Mouse (Mus musculus) heart, embryonic 11.5 days (tissue): ENCODE measurements around the gene Trim71. TPM values are rescaled to one million over a fixed set of nuclear protein-coding genes. Genes with fewer than 3 reads are reported as not detected.

Experiments
- ATAC-seq: fragments of 200-750 bp; cut with Nextera tagmentation; replicated peaks from 2 replicates; pipeline ENCODE4 v1.8.0; 2017; ENCODE audit warnings: moderate library complexity; ENCODE audit not compliant: insufficient number of reproducible peaks, low FRiP score, low TSS enrichment
- H3K27ac ChIP-seq: fragments of 300-500 bp; sonication (generic); 2 replicates; pipeline ENCODE4 v1.5.1; 2014; ENCODE audit warnings: mild to moderate bottlenecking, low read depth, low read length
- H3K27me3 ChIP-seq: fragments of 300-500 bp; sonication (generic); 2 replicates; pipeline ENCODE4 v1.6.1; 2014; ENCODE audit warnings: mild to moderate bottlenecking, low read length, mixed read lengths; ENCODE audit not compliant: control insufficient read depth, insufficient read depth
- H3K36me3 ChIP-seq: fragments of 300-500 bp; sonication (generic); 2 replicates; pipeline ENCODE4 v1.6.1; 2014; ENCODE audit warnings: mild to moderate bottlenecking, low read length, moderate library complexity, mixed read lengths; ENCODE audit not compliant: control insufficient read depth, insufficient read depth
- H3K4me1 ChIP-seq: fragments of 300-500 bp; sonication (generic); 2 replicates; pipeline ENCODE4 v1.6.1; 2014; ENCODE audit warnings: low read length; ENCODE audit not compliant: control insufficient read depth, insufficient read depth
- H3K4me2 ChIP-seq: fragments of 300-500 bp; sonication (generic); 2 replicates; pipeline ENCODE4 v1.6.1; 2014; ENCODE audit warnings: mild to moderate bottlenecking, moderate library complexity
- H3K4me3 ChIP-seq: fragments of 300-500 bp; sonication (generic); 2 replicates; pipeline ENCODE4 v1.5.1; 2014; ENCODE audit warnings: low read depth, low read length
- H3K9ac ChIP-seq: fragments of 300-500 bp; sonication (generic); 2 replicates; pipeline ENCODE4 v1.6.1; 2014; ENCODE audit warnings: mild to moderate bottlenecking, low read depth, low read length, moderate library complexity
- H3K9me3 ChIP-seq: fragments of 300-500 bp; sonication (generic); replicated peaks from 2 replicates; pipeline ENCODE4 v1.6.1; 2016; ENCODE audit warnings: low read length; ENCODE audit not compliant: control insufficient read depth
- WGBS: fragments of 180-500 bp; shearing (Covaris S2); extraction: QIAGEN DNeasy Blood & Tissue Kit; methylation state at CpG from one replicate; pipeline ENCODE4 v1.1.7; 2014; ENCODE audit not compliant: insufficient replicate concordance; 5-methylcytosine and 5-hydroxymethylcytosine counted together
- polyA plus RNA-seq: library from polyadenylated mRNA; unstranded; fragments of >200 nt; fragmentation: Nextera tagmentation; extraction: Ambion mirVana; gene quantifications from 2 replicates; pipeline ENCODE4 v1.2.1, GENCODE M21; 2014

Gene Trim71
- polyA plus RNA-seq, 1 experiment from 2014 or later = 1.1 TPM

DNA sequence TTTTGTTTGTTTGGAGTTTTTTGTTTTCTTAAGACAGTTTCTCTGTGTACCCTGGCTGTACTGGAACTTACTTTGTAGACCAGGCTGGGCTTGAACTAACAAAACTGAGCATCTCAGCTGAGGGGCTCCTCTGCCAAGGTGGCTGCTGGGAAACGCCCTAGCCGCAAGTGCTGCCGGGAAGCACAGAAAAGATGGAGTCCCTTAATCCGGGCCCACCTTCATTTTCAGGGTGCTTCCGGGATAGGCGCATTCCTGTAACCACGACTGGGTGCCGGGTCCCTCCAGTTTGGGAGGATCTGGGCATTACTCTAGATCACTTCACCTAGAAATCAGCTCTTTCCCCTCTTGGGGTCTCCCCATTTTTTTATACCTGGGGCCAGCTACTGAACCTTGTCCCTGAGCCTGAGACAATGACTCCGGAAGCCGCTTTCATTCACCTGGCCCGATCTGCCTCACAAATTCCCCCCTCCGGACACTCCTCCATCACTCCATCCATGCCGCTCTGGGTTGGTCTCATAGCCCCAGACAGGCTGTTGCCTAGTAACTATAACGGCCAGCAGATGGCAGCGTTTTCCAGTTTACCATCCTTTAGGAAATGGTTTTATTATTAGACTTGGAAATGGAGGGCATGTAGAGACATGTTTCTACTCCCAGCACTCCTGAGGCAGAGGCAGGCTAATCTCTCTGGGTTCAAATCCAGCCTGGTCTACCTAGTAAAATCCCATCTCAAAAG, 64.2 kb downstream of the Trim71 start:
- 0 out of 2 replicates have a peak, but pooled peaks have one; percentile 37 for ATAC-seq
- no peak overlapping the region for H3K9ac ChIP-seq
- WGBS = 17% methylated on average over 15 of the region's 15 CpGs
- no peaks in the 10 kb centered on the region for H3K27me3 ChIP-seq
- H3K27ac ChIP-seq = no peak overlapping the region
- no peaks in the 10 kb centered on the region for H3K36me3 ChIP-seq
- no peak overlapping the region for H3K4me2 ChIP-seq
- no peak overlapping the region for H3K4me3 ChIP-seq
- no peaks in the 10 kb centered on the region for H3K9me3 ChIP-seq
- H3K4me1 ChIP-seq = peaks cover 7% of the 10 kb centered on the region

DNA sequence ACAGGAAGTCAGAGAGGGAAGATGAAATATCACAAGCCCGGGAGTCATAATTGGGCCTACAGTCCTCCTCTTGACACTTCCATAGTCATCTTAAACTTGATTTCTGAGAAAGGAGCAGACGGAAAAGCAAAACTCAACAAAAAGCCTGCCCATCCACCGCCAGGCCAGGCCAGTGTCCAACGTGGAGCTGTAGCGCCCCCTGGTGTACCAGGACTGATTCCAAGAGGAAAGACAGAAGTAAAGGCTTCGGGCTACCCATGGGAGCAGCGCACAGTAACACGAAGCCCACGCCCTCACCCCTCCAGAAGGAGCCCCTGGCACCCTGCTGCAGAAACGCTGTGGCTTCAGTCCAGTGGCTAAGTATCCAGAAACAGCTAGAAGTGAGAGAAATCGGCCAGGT, 66.0 kb downstream of the Trim71 start:
- no peak overlapping the region for H3K4me3 ChIP-seq
- H3K4me2 ChIP-seq = peak overlapping the region; percentile 52
- WGBS = 7% methylated on average over 11 of the region's 11 CpGs

DNA sequence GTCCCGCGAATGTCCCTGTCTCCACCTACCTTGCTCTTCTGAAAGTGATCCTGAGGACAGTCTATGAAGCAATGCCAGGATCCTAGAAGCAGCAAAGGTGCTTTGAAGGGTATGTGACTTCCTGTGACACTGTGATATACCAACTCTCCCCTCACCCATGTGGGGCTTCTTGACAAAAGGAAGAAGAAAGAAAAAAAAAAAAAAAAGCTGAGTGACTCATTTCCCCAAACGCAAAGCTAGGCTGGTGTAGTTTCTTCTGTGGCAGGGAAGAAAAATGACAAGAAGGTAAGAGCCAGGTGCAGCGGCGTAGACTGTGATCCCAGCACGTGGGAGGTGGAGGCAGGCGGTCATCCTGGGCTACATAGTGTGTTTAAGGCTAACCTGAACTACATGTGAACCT, 67.7 kb downstream of the Trim71 start:
- H3K4me3 ChIP-seq = no peak overlapping the region
- no peak overlapping the region for H3K9ac ChIP-seq
- H3K27ac ChIP-seq = no peak overlapping the region
- ATAC-seq = no peak
- 80% methylated on average over 7 of the region's 7 CpGs for whole genome bisulfite sequencing
- H3K4me2 ChIP-seq = no peak overlapping the region
- no peaks in the 10 kb centered on the region for H3K9me3 ChIP-seq
- no peaks in the 10 kb centered on the region for H3K4me1 ChIP-seq
- no peaks in the 10 kb centered on the region for H3K36me3 ChIP-seq
- H3K27me3 ChIP-seq = no peaks in the 10 kb centered on the region

More for the DNA sequence above, 66.0 kb downstream of the Trim71 start:
- no peaks in the 10 kb centered on the region for H3K27me3 ChIP-seq
- H3K9me3 ChIP-seq = no peaks in the 10 kb centered on the region
- H3K9ac ChIP-seq = no peak overlapping the region
- peaks cover 7% of the 10 kb centered on the region for H3K4me1 ChIP-seq
- no peak overlapping the region for H3K27ac ChIP-seq
- no peaks in the 10 kb centered on the region for H3K36me3 ChIP-seq
- no peak; the same call in 1 of the 2 replicates for ATAC-seq

DNA sequence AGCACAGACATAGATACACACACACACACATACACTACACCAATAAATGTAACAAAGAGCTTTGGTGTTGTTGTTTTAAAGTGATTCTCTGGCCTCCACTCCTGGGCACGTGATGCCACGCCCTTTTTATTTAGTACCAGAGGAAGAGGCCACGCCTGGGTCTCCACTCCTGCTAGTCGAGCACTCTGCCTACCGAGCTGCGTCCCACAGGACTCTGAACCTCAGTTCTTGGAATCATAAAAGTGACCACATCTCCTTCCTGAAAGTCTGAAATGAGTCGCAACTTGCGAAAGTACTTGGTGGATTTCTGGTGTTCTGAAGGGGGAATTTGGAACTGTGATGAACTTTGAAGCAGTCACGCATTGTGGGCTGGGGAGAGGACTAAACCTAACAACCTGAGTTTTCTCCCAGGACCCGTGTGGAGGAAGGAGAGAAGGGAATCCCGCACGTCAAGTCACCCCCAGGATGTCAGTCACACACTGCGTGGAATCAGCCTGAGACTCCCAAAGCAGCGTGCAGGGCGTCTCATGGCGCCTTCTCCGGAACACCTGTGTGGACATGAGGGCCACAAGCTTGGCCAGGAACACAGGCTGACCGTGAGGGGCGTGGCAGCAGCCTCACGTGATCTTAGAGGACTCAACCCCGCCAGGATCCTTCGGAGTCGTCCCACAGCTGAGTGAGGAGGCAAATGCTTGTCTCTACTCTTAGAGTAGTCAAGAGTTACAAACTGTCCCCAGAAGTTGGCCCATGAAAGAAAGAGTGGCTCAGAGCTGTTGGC, 76.5 kb downstream of the Trim71 start:
- Histone ChIP-seq H3K9me3 (no peaks in the 10 kb centered on the region), H3K4me3 (no peak overlapping the region), H3K9ac (no peak overlapping the region), H3K4me1 (no peaks in the 10 kb centered on the region), H3K4me2 (no peak overlapping the region), H3K27me3 (no peaks in the 10 kb centered on the region), H3K36me3 (no peaks in the 10 kb centered on the region), H3K27ac (no peak overlapping the region)
- ATAC-seq = no peak
- WGBS = 78% methylated on average over 23 of the region's 23 CpGs

DNA sequence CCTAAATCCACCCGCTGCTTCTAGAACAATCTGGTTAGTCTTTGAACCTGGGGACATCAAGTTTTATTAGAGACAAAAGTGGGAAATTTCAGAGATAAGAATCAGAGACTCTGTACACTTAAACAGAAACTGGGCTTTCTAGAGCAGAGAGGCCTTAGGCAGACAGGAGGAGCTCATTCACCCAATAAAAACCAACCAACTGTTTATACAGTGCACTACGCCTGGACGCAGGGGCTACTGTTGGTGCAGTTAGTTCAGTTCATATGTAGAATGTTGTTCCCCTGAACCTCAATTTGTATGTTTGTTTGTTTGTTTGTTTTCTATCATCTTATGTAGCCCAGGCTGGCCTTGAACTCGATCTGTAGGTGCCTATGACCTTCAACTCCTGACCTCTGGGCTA, 77.4 kb downstream of the Trim71 start:
- ATAC-seq = no peak
- Histone ChIP-seq H3K9me3 (no peaks in the 10 kb centered on the region), H3K9ac (no peak overlapping the region), H3K4me3 (no peak overlapping the region), H3K27ac (no peak overlapping the region), H3K4me2 (no peak overlapping the region), H3K27me3 (no peaks in the 10 kb centered on the region), H3K36me3 (no peaks in the 10 kb centered on the region), H3K4me1 (no peaks in the 10 kb centered on the region)
- WGBS = 79% methylated on average over 4 of the region's 4 CpGs

DNA sequence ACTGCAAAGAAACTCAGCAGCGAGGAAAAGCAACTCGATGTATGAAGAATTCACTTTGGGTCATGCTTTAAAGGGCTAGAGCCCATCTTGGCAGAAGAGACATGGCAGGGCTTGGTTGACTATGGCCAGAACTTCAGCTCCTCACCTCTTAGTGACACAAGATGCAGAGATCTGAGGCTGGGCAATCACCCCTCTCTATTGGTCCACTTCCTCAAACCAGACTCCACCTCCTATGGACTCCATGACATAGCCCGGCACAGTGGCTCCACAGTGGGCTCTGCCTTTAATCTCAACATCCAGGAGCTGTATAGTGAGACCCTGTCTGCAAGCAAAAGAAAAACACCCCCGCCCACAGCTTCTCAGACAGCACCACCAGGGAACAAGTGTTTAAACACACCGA, 79.4 kb downstream of the Trim71 start:
- Histone ChIP-seq H3K4me2 (no peak overlapping the region), H3K9ac (no peak overlapping the region), H3K27me3 (no peaks in the 10 kb centered on the region), H3K27ac (no peak overlapping the region), H3K36me3 (no peaks in the 10 kb centered on the region), H3K4me3 (no peak overlapping the region), H3K9me3 (no peaks in the 10 kb centered on the region), H3K4me1 (no peaks in the 10 kb centered on the region)
- no peak for ATAC-seq
- WGBS = 72% methylated on average over 5 of the region's 5 CpGs

DNA sequence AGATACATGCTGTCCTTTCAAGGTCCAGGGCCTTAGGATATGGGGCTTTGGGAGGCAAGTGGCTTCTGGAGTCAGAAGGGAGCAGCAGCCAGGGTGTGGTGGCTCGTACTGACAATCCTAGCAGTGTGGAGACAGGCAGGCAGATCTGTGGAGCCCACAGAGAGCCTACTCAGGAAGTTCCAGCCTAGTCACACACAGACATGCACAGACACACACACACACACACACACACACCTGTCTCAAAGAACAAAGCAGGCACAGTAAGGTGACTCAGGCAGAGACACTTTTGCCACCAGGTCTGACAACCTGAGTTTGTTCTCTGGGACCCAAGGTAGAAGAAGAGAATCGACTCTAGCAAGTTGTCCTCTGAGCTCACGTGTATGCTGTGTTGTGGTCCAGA, 83.2 kb downstream of the Trim71 start:
- Histone ChIP-seq H3K4me1 (no peaks in the 10 kb centered on the region), H3K9me3 (no peaks in the 10 kb centered on the region), H3K36me3 (no peaks in the 10 kb centered on the region), H3K27me3 (no peaks in the 10 kb centered on the region), H3K9ac (no peak overlapping the region), H3K4me2 (no peak overlapping the region), H3K27ac (no peak overlapping the region), H3K4me3 (no peak overlapping the region)
- ATAC-seq = no peak
- 71% methylated on average over 3 of the region's 3 CpGs for WGBS

DNA sequence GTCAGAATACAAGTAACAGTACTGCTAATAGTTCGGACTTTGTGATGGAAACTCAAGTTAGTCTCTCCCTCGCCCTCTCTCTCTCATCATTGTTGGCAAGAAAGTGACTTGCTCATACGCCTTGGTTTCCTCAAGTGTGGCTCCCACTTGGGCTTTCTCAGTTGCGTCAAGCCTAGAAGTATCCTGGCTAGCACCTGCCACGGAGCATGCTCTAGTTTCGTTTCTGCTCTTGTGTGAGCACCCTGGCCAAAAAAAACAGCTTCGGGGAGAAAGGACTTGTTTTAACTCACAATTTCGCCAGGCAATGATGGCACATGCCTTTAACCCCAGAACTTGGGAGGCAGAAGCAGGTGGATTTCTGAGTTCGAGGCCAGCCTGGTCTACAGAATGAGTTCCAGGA, 87.2 kb downstream of the Trim71 start:
- WGBS = 86% methylated on average over 9 of the region's 9 CpGs

More for the DNA sequence above, 87.2 kb downstream of the Trim71 start:
- no peaks in the 10 kb centered on the region for H3K27me3 ChIP-seq
- no peaks in the 10 kb centered on the region for H3K9me3 ChIP-seq
- no peak overlapping the region for H3K4me2 ChIP-seq
- H3K9ac ChIP-seq = no peak overlapping the region
- no peak overlapping the region for H3K4me3 ChIP-seq
- H3K27ac ChIP-seq = no peak overlapping the region
- no peaks in the 10 kb centered on the region for H3K4me1 ChIP-seq
- no peaks in the 10 kb centered on the region for H3K36me3 ChIP-seq
- no peak for ATAC-seq
